Mouse (Mus musculus) stomach, postnatal 0 days (tissue): ENCODE measurements around the gene Il22ra1.

Source experiments
- CTCF ChIP-seq: IDR thresholded peaks from 2 replicates; pipeline ENCODE4 v1.5.1; 2016; ENCODE audit warnings: antibody characterized with exemption, low read depth, mild to moderate bottlenecking, moderate library complexity
- EP300 ChIP-seq: optimal IDR thresholded peaks from 2 replicates; pipeline ENCODE3; 2016; ENCODE audit warnings: antibody characterized with exemption

DNA sequence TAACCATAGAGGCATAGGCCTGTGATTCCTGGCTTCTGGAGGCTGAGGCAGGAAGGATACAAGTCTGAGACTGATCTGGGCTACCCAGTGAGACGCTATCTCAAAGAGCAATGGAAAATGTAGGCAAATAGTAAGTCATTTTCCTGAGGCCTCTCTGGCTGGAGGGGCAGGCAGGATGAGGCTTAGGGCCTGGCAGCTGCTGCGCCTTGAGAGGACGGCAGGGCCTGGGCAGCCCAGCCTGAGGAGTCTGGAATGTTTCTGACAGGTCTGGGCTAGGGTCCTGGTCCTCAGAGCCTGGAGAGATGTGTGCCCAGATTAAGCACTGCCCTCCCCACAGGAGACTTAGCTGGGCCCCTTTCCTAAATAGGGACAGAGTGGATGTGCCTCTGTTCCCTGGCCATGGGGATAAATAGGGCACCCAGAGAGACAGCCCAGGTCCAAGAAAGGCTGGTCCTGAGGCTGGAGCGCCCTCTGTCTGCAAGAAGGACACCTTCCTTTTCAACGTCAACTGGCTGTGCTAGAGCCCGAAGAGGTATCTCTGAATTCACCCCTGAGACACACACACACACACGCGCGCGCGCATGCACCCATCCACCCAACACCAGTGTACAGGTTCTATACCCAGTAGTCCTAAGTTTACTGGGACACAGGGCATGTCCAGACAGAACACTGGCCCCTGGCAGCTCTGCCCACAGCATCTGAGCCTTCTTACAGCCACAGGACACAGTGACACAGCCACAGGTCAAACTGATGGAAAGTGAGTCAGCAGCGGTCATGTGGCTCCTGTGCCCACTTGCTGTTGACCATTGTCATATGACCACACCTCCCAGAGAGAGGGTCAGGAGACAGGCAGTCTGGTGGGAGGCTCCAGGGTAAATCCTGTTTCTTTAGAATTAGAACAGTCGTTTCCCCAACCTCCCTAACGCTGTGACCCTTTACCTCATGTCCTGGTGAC lies 40.9 kb downstream of the Il22ra1 start:
- TF ChIP-seq CTCF (peak; percentile 82), EP300 (no peak)
